Mouse (Mus musculus) fat pad, adult 2 months (tissue): Measurements from ENCODE around the gene Cckbr.
"Not testable (repeated sequence)": the region's sequence is repeated elsewhere in the genome, so short reads cannot be mapped to it uniquely, and the experiment has no call there.

ENCODE experiments used
- DNase-seq: peaks from one replicate; pipeline ENCODE4 v3.0.0-alpha.2; 2011; ENCODE audit warnings: low read depth, low spot score; ENCODE audit errors: extremely low read depth

Cckbr gene

DNA sequence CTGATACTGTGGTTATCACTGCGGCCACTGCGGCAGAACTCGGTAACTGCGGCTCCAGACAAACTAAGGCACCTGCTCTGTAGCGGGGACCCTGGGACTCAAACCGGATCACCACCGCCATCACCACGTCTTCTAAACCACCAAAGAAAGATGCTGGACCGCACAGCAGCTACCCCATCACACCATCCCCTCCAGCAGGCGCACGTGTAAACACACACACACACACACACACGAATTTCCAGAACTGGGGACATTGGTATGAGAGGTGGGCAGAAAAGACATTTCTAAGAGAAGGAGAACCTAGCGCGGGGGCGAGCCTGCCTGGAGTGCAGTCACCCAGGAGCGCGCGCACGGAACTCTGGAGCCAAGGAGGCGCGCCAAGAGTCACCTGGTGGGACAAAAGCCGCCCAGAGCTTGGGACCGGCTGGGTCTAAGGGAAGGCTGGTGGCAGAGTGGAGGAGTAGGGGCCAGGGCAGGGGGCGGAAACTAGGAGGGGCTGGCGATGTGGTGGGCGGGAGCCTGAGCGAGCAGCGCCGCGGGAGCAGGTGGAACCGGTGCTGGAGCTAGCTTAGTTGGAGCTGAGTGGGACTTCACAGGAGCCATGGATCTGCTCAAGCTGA, at the start of gene Cckbr:
Gene Cckbr, plus strand, starts transcription at position 308 of the 620 bp plus-strand sequence.
- no peak for DNase-seq

DNA sequence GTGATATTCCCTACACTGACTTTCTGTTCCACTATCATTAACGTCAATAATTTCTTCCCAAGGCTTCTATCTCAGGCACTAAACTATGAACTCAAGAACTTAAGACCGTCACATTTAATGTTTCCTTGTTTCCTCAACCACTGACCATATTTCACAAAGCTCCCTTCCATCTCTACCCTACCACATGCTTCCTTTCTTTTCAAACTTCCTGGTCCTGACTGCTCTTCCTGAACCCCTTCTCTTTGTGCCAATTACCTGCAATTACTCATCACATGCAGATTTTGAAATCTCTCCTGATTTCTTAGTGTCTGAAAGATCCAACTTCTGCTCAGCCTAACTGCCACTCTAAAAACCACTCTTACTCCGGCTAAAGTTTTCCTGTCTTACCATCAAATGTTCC, 45.2 kb upstream of the Cckbr start:
- DNase-seq, result no peak

DNA sequence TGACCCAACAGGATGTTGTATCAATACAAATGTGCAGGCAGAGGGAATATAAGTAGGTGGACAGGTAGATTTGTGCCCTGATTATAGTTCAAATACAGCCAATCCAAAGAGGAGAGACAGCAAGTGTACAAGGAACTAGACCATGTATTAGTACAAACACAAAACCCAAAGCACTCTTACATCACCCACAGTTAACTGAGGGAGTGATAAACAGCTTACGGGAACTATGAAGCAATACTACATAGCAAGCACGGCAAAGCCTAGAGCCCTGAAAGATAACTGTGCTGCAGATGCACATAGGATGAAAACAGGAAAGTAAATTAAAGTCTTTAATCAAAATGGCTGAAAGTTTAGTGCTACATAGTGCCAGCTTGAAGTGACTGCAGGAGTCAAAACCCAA, 37.8 kb upstream of the Cckbr start:
- DNase-seq, result no peak

GRCm38 (mm10) chr7:105390236-105390635, 35.3 kb upstream of the Cckbr start:
- no peak for DNase-seq

- no peak for DNase-seq
These were observed 30.9 kb upstream of the Cckbr start for GRCm38 (mm10) chr7:105394606-105395005.

DNA sequence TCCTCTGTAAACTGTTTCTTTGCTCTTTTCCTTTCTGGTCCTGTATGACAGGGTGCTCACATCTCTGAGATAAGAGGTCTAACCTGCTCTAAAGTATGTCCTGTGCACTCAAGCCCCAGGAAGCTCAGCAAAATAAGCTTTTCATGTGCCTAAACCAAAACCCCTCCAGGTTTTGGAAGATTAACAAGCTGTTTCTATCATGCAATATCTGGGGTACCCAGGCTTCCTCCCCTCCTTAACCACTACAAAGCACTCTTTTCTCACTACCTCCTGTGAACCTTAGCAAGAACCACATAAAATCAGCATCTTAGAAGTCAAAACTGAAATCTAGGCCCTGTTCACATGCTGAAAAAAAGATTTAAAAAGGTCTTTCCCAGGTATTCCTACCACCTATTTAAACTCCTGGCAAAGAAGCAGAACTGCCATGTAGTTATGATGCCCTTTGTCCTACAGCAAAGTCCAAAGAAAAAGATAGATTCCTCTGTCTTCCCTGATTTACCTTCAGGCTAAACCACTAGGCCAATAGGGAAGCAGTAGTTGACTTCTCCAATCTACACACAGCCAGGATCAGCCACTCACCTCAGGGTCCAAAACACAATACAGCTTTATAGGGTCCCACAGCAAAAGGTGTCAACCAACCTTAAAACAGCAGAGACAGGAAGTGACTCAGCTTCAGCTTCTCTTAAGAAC, 30.3 kb upstream of the Cckbr start:
- DNase-seq, result no peak

GRCm38 (mm10) chr7:105396126-105396525, 29.4 kb upstream of the Cckbr start:
- DNase-seq, result no peak

- DNase-seq, result no peak
These were observed 26.2 kb upstream of the Cckbr start for GRCm38 (mm10) chr7:105399058-105399934.

DNA sequence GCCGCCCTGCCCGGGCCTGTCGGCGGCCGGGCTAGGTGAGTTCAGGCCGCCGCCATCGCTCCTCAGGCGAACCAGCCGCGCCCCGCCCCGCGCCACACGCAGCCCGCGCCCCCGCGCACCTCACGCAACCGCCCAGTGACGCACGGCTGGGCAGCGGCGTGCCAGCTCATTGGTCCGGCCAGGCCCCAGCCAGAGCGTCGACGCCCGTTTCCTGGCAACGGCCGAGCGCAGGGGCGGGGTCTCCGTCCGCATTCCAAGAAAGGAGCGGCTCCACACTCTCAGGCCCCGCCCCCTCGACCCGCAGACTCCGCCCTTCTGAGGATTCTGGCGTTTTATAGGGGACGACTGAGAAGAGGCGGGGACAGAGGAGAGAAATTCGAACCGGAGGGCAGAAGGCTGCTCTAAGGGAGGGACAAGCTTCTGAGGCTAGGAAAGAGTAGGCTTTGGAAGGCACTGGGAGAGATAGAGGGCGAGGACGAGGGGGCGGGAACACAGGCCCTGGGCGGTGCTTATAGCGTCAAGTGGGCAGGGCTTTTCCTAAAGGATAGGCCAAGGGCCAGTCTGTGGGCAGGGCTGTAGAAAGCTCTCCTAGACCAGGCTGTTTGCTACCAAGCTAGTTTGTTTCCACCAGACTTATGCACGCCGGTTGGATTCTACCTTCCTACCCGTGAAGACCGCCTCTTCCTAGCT, 25.5 kb upstream of the Cckbr start, which contains the start of gene Fam160a2:
Gene Fam160a2, minus strand, starts transcription at position 120 of the 690 bp plus-strand sequence.
- DNase-seq, result peak; percentile 81

GRCm38 (mm10) chr7:105404268-105404667, 21.3 kb upstream of the Cckbr start, which contains the start of gene Cnga4:
Gene Cnga4 (plus strand): TSS chr7:105404568.
- DNase-seq, result no peak

DNA sequence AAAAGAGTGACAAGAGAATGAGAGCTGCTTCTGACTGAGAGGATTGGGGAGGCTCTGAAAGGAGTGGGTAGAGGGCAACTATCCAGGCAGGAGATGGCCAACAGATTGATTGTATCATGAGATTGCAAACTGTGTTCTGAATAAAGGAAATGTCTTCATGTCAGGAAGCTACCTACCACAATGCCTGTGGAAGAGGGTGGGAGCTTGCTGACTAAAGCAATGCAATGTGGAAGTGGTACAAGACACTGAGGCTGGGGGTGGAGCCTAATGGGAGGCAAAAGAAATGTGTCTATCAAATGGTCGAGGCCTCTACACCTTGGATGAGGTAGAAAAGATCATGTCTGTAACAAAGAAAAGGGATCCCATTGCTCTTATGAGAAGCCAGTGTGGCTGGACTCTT, 19.2 kb upstream of the Cckbr start:
- no peak for DNase-seq

- DNase-seq, result not testable (repeated sequence)
These were observed 13.5 kb upstream of the Cckbr start for GRCm38 (mm10) chr7:105411874-105412632.

- no peak for DNase-seq
These were observed 11.1 kb upstream of the Cckbr start for GRCm38 (mm10) chr7:105414385-105414784.

DNA sequence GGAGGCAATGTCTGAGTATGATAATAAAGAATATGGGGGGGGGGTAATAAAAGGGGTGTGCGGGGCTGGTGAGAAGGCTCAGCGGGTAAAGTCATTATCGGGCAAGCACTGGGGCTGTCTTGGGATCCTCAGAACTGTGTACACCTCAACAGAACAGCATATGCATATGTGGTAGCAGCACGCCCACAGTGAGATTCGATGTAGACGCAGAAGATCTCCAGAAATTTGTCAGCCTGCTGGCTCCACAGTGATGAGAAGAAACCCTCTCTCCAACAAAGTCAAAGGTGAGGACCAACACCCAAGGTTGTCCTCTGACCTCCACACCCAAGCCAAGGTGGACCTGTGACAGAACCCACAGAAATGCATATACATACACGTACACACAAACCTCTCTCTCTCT, 9.0 kb upstream of the Cckbr start:
- DNase-seq, result no peak

DNA sequence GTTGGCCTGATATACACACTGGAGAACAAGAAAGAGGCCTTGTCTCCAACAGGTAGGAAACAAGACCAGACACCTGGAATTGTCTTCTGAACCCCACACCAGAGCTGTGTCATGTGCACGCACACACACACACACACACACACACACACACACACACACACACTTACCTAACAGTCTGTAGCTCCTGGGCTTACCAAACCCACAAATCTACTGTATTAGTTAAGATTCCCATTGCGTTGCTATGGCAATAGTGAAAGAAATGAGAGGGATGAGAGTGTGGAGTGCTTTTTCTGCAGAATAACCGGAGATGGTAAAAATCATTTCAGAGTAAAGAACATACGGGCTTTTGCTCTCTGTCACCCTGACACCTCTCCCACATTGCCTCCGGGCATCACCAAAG, 7.4 kb upstream of the Cckbr start:
- DNase-seq, result no peak

GRCm38 (mm10) chr7:105420903-105421302, 4.6 kb upstream of the Cckbr start:
- DNase-seq, result no peak

- no peak for DNase-seq
These were observed 1.2 kb upstream of the Cckbr start for GRCm38 (mm10) chr7:105424368-105424767.

DNA sequence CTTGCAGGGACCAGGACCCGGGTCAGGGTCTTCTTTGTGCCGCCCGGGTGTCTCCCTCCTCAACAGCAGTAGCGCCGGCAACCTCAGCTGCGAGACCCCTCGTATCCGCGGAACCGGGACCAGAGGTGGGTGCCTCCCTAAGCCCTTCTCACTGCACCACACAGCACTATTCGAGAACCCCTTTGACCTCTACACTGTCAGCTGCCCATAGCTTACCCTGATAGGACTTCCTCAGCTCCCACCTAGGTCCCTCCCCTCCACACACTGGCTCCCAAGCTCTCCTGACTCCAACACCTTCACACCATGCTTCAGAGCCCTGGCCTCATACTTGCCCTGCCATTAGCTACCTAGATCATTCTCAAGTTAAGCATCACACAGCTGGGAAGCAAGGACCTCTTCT, 520 bp downstream of the Cckbr start:
- DNase-seq, result no peak

- DNase-seq, result no peak
These were observed 6.5 kb downstream of the Cckbr start for GRCm38 (mm10) chr7:105432058-105432457.

- no peak for DNase-seq
These were observed 8.3 kb downstream of the Cckbr start for GRCm38 (mm10) chr7:105433859-105434258.
